Mouse (Mus musculus): ENCODE data around the gene Olfr178.

Gene Olfr178

DNA sequence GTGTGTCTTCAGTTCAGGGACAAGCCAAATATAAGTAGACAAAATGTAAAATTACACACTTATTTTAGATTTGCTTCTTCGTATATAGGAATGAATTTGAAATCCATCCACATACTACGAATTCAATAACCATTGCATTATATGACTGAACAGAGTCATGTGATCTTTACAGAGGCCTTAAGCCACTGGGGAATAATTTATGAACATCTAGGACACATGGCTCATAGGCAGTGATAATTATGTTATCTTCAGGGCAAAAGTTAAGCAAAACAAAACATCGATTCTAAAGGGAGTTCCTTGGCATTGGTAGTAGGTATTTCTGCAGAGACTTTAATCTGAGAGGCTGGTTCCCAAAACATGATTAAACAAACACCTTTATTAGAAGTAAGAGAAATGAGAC lies at the start of gene Olfr178:
Gene Olfr178 (minus strand): TSS at position 101 of the 400 bp plus-strand sequence.
- DNase-seq (ENCODE audit: low spot score): no peak

GRCm38 (mm10) chr16:58929292-58929691 lies 37.4 kb upstream of the Olfr178 start, which contains the start of gene Olfr180:
Olfr180 (minus strand) TSS chr16:58929392.
- no peak for DNase-seq (ENCODE audit: low spot score)

DNA sequence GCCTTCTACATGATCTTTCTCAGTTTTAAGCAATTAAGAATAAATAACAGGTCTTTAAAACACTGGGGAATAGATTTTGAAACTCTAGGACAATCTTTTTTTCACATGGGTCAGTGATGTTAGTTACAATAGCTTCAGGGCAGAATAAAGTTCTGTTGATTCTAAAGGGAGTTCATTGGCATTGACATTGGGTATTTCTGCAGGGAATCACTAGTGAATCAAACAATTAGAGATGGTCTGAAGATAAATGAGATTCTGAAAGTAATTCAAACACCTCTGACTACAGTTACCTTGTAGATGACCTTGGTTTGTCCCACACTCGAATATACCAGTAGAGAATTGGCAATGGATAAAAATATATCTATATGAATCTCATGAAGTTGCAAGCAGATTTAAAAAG lies 36.8 kb upstream of the Olfr178 start, which contains the start of gene Olfr181:
Gene Olfr181 (minus strand): TSS at position 101 of the 400 bp plus-strand sequence.
- DNase-seq (ENCODE audit: low spot score): no peak

GRCm38 (mm10) chr16:58884416-58884815 lies 7.4 kb downstream of the Olfr178 start:
- no peak for DNase-seq (ENCODE audit: low spot score)

GRCm38 (mm10) chr16:58874668-58875067 lies 17.2 kb downstream of the Olfr178 start, which contains the start of gene Olfr177:
Olfr177 (minus strand) TSS chr16:58874768.
- DNase-seq (ENCODE audit: low spot score): no peak

DNA sequence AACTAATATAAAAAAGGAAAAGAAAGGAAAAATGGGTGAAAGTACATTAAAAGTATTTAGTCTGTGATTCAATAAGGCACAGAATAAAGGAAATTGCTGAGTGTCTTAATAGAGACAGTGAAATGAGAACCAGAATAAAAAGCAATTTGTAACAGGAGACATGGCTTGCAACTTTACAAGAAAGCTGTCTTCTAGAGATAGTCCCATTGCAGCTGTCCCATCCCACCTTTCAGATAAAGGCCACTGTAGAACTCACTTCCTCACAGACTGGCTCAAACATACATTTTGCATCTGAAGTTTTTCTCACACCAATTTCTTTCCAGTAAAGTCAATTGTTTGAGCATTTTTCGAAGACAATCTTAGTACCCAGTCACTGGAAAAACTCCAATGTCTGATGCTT lies 30.4 kb downstream of the Olfr178 start:
- no peak for DNase-seq (ENCODE audit: low spot score)

GRCm38 (mm10) chr16:58860032-58860737 lies 31.7 kb downstream of the Olfr178 start:
- no peak for DNase-seq (ENCODE audit: low spot score)
